Mouse (Mus musculus) liver, adult 2 months (tissue): Measurements from ENCODE around the gene Fdxacb1.

ENCODE experiments used
- CTCF ChIP-seq: fragments of 200-500 bp; IDR thresholded peaks from 2 replicates; pipeline ENCODE4 v1.5.1; 2011; ENCODE audit warnings: low read depth, low read length, control low read depth
- POLR2A ChIP-seq: fragments of 200-500 bp; IDR thresholded peaks from 2 replicates; pipeline ENCODE4 v1.6.1; 2011; ENCODE audit warnings: low read length, control low read depth; ENCODE audit not compliant: insufficient read depth; ENCODE audit errors: extremely low read depth

DNA sequence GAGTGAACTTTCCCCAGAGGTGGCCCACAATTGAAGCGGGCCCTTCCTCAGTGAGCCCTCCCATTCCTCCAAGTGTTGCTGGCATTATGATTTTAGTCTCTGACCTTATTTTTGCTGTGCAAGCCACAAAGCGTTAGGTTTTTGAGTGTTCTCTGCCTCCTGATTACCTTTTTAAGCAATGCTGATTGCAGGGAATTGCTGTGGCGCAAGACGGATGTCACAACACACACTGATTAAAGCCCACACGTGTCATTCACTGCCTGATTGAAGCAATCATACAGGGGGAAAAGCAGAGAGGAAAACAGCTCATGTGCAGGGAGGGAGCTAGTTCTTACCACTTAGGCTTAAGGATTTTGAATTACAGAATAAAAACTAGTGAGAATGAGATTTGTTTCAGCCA, 30.3 kb downstream of the Fdxacb1 start:
- no peak for TF ChIP-seq CTCF
- no peak for TF ChIP-seq POLR2A
